Mouse (Mus musculus): ENCODE measurements around the gene Ttc30b. TPM values are rescaled to one million over a fixed set of nuclear protein-coding genes. Genes with fewer than 3 reads are reported as not detected.
"Not testable (repeated sequence)": the region's sequence is repeated elsewhere in the genome, so short reads cannot be mapped to it uniquely, and the experiment has no call there.

Ttc30b gene
- total RNA-seq (2021): 10 to 100 TPM; 11.1 to 13.7 TPM
- long read RNA-seq, experiment 1, transcript Ttc30b-201 (1 exons, 2,737 nt): major isoform, 15 of 15 reads
- long read RNA-seq, experiment 1, partial matches to known transcripts: 0 of 15 reads
- long read RNA-seq, experiment 1, other reads (novel, unspliced or antisense): 0 of 15 reads
- long read RNA-seq, experiment 2, transcript Ttc30b-201 (1 exons, 2,737 nt): major isoform, 7 of 7 reads
- long read RNA-seq, experiment 2, partial matches to known transcripts: 0 of 7 reads
- long read RNA-seq, experiment 2, other reads (novel, unspliced or antisense): 0 of 7 reads

DNA sequence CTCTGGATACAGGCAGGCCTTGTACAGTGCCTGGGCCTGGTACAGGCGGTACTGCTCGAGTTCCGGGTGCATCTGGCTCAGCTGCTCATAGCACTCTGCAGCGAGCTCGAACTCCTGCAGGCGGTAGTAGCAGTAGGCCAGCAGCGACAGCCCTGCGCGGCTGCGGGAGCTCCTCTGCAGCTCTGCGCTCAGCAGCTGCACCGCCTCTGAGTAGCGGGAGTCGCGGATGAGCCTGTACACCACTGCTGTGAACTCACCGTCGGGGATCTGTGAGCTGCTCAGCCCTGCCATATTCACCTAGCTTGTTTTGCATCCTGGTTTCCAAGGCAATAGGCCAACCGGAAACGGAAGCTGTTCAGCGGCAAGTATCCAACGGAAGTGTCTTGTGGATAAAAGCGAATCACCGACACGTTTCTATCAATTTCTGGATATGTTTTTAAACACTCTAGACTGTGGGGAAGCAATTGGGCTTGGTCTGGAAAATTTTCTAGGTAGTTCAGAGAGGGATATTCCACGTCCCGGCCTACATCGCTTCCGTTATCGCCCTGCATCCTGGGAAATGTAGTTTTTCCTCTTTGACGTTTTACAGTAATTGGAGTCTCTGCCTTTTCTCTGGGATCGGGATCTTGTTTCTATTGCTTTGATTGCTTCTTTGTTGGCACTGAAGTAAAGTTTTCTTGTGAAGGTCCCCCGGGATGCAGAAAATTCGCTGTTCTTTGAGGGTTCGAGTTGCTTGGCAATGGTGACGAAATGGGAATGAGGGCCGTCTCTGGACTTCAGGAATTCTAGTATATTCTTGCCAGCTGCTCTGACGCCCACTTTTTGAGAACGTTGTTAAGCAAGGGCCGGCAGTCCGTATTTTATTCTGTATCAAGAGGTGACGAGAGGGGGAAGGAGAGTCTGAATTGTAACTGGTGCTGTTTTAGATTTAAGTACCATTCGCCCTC lies at the start of gene Ttc30b:
TSS of gene Ttc30b (minus strand) at position 469 of the 947 bp plus-strand sequence.
- DNase-seq: peak; percentile 86 to 92

DNA sequence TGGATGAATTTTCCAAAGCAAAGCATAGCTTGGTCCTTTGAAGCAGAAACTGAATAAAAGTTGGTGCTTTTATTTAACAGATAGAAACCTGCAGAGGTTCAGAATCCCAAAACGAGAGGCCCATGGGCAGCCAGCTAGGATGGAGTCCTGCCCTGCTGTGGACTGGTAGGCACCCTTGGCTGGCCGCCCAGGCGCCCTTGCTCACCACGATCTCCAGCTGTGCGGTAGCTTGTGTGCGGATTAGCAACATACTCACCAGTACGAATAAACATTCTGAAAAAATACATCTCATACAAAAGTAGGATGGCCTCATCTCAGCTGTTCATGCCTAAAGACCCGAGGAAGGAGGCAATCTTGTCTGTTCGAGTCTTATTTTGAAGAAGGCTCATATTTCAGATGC lies 49.4 kb upstream of the Ttc30b start:
- DNase-seq: no peak

DNA sequence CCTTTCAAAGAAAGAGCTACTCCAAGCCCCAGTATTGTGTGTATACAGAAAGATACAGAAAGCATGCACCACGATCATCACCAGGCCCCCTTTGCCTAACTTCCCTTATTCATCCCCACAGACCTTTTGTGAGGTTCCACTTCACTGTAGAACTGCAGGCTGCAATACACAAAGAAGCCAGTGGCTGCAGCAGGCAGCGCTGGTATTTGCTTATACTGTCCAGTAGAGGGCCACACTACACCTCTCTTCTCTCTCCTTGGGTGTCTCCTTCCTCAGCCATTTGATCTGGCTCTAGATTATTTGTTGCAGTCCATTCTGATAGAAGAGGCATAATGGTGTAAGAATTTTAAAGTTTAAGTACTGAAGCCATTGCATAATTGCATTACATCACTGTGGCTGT lies 46.7 kb upstream of the Ttc30b start:
- peak; percentile 50 to 53 for DNase-seq

DNA sequence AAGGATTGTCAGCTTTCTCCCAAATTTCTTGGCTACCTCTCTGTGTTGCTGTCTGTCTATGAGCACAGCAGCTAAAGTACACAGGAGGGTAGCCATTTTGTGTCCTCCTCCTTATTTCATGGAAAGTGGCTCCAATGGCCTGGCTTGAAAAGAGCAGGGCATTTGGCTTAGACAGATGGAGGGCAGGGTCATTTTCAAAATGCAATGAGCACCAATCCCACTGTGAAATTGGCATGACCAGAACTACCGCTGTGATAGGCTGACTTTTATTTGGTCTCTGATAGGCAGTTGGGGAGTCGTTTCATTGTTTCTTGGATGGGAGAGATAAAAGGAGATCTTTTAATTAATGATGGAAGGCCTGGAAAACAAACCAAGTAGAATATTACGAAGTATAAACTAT lies 45.5 kb upstream of the Ttc30b start:
- DNase-seq: no peak

DNA sequence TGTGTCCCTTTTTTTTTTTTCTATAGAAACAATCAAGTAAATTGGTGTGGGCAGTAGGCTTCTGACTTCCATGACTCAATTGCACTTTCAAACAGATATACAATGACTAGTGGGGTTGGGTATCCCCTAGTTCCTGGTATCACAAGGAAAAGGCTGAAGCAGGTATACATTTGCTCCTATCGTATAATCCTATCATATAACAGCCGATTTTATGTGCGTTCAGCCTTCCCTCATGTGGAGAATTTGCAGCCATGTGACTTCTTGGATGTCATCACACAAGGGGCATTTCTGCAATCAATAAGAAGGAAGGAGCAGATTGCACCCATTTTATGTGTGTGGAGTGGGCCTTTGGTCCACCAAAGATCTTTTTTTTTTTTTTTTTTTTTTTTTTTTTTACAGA lies 44.7 kb upstream of the Ttc30b start:
- DNase-seq: no peak

DNA sequence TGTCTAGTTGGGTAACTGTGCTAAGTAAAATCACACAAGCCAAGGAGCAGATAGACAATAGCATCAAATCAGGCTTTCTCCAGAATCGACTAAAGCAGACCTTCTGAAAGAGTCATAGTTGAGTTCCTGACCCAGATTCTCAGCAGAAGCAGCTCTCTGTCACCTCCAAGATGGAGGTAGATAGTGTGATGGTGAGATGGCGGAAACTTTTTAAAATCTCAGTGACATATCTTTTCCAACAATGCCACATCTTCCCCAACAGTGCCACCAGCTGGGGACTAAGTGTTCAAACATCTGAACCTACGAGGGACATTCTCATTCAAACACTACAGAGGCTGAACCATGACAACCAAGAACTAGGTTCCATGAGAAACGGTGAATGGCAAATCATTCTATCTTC lies 44.2 kb upstream of the Ttc30b start:
- no peak for DNase-seq

DNA sequence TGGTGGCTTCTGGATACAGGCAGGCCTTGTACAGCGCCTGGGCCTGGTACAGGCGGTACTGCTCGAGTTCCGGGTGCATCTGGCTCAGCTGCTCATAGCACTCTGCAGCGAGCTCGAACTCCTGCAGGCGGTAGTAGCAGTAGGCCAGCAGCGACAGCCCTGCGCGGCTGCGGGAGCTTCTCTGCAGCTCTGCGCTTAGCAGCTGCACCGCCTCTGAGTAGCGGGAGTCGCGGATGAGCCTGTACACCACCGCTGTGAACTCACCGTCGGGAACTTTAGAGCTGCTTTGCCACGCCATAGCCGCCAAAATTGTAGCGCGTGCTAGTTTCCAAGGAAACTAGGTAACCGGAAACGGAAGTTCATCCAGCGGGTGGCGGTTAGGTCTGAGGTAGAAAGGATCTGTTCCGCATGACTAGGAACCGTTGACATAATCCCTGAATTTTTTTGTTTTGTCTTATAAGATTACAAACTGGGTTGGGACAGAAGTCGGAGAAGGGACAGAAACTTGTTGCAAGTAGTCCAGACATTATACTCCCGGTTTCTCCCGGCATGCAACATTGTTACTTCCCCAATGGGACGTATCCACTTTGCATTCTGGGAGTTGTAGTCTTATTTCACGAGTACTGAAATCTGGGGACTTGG lies 43.2 kb upstream of the Ttc30b start, which contains the start of gene Ttc30a1:
TSS of gene Ttc30a1 (minus strand) at position 528 of the 642 bp plus-strand sequence.
- DNase-seq: peak; percentile 84 to 89

DNA sequence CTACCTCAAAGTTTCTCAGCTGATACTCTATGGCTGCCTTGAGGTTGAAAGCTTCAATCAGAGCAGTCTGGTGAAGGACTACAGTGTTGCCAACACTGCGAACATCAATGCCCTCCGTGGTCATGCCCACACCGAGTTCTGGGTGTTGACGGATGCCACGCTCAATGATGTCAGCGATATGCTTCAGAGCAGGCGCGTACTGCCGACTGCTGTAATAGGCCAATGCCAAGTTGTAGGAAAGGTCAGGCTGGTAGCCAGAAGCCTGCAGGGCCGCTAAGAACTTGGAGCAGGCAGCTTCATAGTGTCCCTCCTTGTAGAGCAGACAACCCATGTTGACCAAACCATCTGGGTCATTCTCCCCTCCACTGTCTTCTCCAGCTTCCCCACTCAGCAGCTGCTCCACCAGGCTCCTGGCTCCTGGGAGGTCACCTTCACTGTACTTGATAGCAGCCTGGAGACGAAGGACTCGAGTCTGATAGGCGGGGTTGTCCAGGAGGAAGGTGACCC lies 42.6 kb upstream of the Ttc30b start:
- DNase-seq: peak in 1 of 2 experiments; percentile 11

DNA sequence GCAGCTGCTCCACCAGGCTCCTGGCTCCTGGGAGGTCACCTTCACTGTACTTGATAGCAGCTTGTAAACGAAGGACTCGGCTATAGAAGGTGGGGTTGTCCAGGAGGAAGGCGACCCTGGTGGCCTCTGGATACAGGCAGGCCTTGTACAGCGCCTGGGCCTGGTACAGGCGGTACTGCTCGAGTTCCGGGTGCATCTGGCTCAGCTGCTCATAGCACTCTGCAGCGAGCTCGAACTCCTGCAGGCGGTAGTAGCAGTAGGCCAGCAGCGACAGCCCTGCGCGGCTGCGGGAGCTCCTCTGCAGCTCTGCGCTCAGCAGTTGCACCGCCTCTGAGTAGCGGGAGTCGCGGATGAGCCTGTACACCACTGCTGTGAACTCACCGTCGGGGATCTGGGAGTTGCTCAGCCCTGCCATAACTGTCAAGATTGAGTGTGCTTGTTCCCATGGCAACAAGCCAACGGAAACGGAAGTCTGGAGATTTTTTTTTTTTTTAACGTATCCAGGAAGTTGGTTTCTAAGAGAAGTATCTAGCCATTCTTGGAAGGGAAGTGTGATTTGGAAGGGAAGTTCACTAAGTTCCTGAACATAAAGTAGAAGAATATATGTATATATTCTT lies 39.5 kb upstream of the Ttc30b start, which contains the start of gene Ttc30a2:
TSS of gene Ttc30a2 (minus strand) at position 419 of the 617 bp plus-strand sequence.
- peak; percentile 54 to 75 for DNase-seq

DNA sequence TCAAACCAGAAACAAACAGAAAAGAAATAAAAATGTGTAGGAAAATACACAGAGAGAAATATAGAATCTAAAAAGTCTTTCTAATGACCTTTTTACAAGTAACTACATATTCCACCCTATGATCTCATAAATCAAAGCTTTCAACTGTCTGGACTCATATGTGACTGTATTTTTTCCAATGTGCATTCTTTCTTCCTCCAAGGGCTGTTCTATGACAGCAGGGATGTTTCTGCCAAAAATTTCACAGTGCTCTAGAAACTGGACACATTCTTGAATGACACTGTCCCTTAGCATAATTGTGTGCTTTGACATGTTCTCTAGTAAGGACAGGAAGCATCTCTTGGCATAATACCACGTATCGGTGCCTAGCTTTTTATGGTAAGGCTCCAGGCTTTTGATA lies 37.7 kb upstream of the Ttc30b start:
- not testable (repeated sequence) for DNase-seq

DNA sequence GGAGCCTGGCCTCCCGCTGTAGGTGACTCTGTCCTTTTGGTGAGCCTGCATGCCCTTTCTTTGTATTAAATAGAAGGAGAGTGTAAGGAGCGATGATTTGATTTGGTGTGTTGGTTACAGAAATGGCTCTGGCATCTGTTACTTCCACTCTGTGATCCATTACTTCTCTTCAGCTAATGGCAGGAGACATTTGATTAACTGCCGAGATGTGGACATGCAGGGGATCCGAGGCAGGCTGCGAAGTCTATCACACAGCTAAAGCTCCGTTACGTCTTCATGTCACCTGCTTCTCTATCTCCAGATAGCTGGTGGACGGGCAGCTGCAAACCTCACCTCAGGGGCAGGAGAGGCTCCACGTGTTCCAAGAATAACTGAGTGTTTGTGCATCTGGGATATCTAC lies 35.7 kb upstream of the Ttc30b start:
- no peak for DNase-seq

DNA sequence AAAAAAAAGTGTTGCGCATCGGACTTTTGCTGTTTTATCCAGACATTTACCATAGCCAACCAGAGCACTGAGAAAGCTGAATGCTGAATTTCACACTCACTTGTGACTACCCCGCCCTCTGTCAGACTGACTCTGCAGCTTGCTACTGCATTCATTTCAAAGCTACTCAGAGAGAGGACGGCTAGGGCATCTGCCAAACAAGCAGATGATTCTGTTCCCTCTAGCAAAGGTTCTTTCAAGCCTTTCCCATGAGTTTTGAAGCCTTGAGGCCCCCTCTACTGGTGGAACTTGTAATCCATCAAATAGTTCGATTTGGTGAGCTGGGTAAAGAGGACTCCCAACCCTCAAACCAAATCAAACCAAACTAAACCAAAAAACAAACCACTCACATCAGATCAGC lies 26.6 kb upstream of the Ttc30b start:
- peak; percentile 76 to 88 for DNase-seq

DNA sequence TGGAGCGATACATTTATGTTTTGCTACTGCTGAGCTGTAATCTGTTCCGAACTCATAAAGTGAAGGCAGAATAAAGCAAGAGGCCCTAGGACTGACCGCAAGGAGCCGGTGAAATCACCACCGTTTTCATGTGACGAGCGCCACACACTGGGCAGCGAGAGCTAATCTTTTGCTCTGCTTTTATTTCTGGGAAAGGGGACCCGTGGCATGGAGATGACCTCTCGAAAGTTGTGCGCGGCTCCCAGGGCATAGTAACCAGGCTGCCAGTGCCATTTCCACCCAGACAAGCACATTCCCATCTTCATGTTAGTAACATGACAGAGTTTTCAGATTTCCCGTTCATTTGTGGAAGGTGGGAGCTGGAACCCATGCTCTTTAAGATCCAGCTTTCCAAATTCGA lies 26.1 kb upstream of the Ttc30b start:
- DNase-seq: peak; percentile 74 to 84

DNA sequence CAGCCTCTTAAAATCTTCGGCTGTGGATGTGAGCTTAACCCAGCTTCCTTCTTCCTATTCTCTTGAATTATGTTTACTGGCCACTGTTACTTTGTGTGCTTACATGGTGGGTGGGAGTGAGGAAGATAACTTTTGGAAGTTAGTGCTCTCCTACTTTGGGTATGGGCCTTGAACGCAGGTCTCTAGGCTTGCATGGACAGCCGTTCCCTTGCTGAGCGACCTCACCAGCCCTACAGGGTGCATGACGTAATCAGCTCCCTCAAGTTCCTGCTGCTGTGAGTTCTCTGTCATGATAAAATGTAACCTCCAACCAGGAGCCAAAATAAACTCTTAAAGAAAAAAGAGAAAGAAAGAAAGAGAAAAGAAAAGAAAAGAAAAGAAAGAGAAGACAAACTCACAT lies 25.7 kb upstream of the Ttc30b start:
- DNase-seq: no peak

DNA sequence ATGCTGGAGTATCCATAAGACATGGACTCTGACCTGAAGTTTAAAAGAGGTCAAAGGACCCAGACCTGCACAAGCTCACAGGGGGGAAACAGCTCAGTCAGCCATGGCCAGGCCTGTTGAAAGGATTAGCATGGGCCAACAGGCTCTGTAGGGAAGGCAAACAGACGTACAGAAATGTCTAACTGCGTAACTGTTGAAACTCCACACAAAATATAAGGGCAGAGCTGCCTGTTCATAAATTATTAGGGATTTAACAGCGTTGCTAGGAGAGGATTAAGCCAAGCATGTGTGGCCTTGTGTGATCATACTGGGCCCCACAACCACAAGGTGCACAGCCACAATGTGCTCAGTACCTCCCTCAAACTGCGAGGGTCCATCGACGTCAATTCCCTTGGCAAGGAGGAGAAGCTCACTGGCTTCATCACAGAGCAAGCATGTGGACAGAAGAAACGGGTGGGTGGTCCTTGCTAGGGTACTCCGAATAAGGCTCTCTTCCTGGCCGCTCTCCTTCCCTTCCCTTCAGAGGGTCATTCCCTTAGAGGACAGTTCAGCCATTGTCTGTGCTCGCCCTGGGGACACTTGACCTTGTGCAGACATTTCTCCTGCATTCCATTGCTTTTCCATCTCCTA lies 24.9 kb upstream of the Ttc30b start:
- no peak for DNase-seq

DNA sequence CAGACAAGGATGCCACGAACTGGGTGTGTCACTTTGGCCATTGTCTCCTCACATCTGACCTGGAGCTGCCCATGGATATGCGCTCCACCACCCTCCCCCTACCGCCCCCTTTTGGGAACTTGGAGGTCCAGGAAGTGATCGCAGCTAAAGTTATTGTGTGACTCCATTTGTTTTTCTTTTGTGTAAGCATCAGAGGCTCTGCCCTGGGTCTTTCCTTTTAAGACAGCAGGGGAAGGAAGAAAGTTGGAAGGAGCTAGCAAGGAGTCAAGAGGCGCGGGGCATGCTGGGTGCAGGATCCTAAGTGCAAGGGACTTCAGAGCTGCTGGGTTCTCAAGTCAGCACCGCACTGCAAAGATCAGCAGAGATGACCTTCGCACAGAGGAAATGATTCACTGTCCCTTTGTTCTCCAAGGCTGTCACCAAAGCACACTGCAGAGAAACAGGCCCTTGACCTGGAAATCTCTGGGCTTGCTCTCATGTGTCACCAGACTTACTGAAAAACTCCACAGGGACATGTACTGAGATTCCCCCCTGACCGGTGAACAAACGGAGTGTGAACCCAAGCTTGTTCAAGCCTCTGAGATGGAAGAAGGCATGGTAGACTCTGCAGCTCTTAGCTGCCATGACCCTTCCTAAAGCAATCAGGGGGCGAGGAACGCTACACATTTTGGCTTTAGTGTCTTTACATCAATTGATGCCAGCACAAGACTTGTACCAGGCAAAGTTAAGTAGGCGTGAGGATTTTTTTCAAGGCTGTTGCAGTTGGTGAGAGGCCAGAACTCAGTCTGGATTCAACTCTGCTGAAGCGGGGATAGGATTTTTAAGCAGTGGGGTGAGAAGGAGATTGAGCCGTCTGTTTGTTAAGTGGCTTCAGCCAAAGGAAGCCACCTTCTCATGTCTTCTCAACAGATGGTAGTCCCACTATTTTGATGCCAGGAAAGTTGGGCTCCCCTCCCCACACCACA lies 22.3 kb upstream of the Ttc30b start:
- peak; percentile 35 to 51 for DNase-seq

DNA sequence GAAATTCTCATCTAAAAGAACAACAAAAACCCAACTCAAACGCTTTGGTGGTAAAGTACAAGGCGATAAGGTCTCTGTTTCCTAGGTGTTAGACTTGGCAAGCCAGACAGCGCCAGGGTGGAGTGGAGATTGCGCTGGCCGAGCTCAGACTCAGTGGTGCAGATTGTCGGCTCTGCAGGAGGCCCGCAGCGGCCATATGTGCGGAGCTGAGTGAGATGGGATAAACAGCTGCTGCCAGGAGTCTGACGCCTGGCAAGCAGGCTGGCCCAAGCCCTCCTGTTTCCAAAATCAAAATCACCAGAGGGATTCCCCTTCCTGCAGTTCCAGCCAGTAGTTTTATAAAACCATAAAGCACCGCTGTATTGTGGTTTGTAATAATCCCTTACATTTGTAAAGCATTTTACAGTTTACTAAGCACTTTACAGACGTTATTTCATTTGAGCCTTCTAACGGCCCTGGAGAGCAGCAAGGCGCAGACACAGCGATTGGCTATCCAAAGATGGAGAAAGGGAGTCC lies 21.5 kb upstream of the Ttc30b start:
- DNase-seq: peak; percentile 29 to 51

DNA sequence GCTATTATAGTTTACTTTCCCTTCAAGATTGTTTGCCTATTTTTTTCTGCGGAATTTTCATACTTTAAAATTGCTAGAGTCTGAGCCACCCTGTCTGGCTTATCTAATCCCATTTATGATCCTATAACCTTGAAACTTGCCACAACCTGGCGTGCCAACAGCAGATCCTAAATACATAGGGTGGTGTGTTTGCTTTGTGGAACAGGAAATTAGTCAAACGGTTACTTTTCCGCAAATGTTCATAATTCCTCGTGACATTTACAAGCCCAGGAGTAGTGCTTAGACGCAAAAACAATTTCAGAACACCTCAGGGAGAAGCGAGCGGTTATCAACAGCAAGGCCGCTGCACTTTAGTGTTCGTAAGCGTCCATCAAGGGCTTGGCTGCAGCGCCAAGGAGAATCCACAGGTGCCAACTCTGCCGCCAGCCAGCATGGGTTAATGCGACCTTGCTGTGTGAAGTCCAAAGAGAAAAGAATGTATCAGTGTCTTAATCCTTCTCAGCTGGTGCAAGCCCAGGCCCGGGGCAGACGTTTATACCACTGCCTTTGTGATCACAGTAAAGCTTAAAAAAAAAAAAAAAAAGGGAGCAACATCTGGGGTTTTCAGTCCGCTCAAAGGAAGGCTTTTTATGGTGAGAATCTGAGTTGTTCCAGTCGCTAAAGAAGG lies 20.9 kb upstream of the Ttc30b start:
- peak; percentile 23 to 48 for DNase-seq

DNA sequence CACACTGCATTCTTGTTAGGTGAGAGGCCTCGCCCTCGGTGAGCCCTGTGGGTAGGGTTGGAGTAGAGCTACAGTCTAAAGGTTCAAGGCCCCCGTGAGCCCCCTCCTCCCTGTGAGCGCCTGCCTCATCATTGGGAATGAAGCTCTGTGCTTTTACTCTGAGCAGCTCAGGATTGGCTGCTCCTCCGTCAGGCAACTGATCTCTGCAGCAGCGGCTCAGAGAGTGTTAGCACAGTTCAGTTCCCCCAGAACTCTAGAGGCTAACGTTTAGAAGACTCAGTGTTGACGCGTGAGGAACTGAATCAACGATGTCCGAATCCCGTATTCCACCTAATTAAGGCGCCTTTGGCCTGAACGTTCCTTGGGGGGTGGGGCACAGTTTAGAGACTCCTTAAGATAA lies 17.3 kb upstream of the Ttc30b start:
- DNase-seq: no peak
